Mouse (Mus musculus) lung, adult 2 months (tissue): ENCODE measurements around the gene Tex37.

Source experiments
- CTCF ChIP-seq: fragments of 200-500 bp; IDR thresholded peaks from 2 replicates; pipeline ENCODE4 v1.5.1; 2011; ENCODE audit warnings: mild to moderate bottlenecking, low read length, control low read depth; ENCODE audit not compliant: insufficient read depth
- POLR2A ChIP-seq: fragments of 200-500 bp; IDR thresholded peaks from 2 replicates; pipeline ENCODE4 v1.6.1; 2011; ENCODE audit warnings: low read depth, mild to moderate bottlenecking, control low read depth, low read length, borderline replicate concordance; ENCODE audit errors: extremely low read depth

DNA sequence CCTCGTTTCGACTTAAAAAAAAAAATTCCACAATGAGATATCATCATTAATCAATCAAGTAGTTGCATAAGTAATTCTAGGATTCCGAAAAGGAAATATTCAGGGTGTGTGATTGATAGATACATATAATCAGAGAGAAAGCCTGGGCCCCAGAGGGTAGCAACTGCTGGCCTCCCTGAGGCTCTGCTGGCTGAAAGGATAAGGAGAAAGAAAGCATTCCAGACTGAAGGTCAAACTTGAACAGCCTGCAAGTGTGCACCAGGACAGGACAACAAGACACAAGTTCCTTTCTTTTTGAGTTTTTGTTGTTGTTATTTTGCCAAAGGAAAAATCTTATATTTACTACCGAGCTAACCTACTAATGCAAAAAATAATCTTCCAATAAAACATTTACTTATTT is 49.6 kb upstream of the Tex37 start:
- TF ChIP-seq POLR2A (no peak), CTCF (no peak)
